Mouse (Mus musculus) G1E (cell line): ENCODE results near the gene Foxk2. TPM values are rescaled to one million over a fixed set of nuclear protein-coding genes. Genes with fewer than 3 reads are reported as not detected.
"Not testable (repeated sequence)": the region's sequence is repeated elsewhere in the genome, so short reads cannot be mapped to it uniquely, and the experiment has no call there.

ENCODE experiments used
- ATAC-seq: 2 replicates; pipeline ENCODE4 v1.8.0; 2016; ENCODE audit warnings: mild to moderate bottlenecking; ENCODE audit not compliant: insufficient number of reproducible peaks, poor library complexity, low FRiP score, severe bottlenecking; ENCODE audit errors: extremely low read depth
- DNase-seq: peaks from one replicate; pipeline ENCODE4 v3.0.0; 2012; ENCODE audit warnings: low spot score
- H3K27me3 ChIP-seq: 2 replicates; pipeline ENCODE4 v1.6.1; 2012; ENCODE audit warnings: mild to moderate bottlenecking, low read length, inconsistent platforms; ENCODE audit not compliant: insufficient read depth
- H3K36me3 ChIP-seq: replicated peaks from 2 replicates; pipeline ENCODE3; 2012; ENCODE audit warnings: mild to moderate bottlenecking, inconsistent platforms
- H3K4me1 ChIP-seq: 2 replicates; pipeline ENCODE4 v1.6.1; 2012; ENCODE audit warnings: low read depth, low read length, inconsistent platforms, mixed read lengths; ENCODE audit not compliant: insufficient read depth
- H3K4me3 ChIP-seq: 2 replicates; pipeline ENCODE4 v1.5.1; 2012; ENCODE audit warnings: low read depth, mild to moderate bottlenecking, inconsistent platforms, low read length, moderate library complexity, mixed read lengths
- H3K9me3 ChIP-seq: replicated peaks from 2 replicates; pipeline ENCODE4 v1.6.1; 2012; ENCODE audit warnings: inconsistent platforms
- CTCF ChIP-seq: IDR thresholded peaks from 2 replicates; pipeline ENCODE4 v1.5.1; 2012; ENCODE audit warnings: low read depth, low read length, inconsistent platforms, mixed read lengths
- GATA1 ChIP-seq: IDR thresholded peaks from 2 replicates; pipeline ENCODE4 v1.6.1; 2012; ENCODE audit warnings: borderline replicate concordance, low read length, inconsistent platforms, mixed read lengths
- GATA2 ChIP-seq: IDR thresholded peaks from 2 replicates; pipeline ENCODE4 v1.6.1; 2012; ENCODE audit warnings: low read depth, low read length, inconsistent platforms, borderline replicate concordance
- POLR2AphosphoS5 ChIP-seq: IDR thresholded peaks from 2 replicates; pipeline ENCODE4 v1.6.1; 2012; ENCODE audit warnings: low read depth, low read length, inconsistent platforms; ENCODE audit not compliant: insufficient replicate concordance
- TAL1 ChIP-seq: conservative IDR thresholded peaks from 2 replicates; pipeline ENCODE4 v1.6.1; 2012; ENCODE audit warnings: low read depth, low read length, inconsistent platforms, mixed read lengths
- polyA plus RNA-seq: library from polyadenylated mRNA; stranded (reverse); fragments of >175 nt; gene quantifications from 2 replicates; pipeline ENCODE4 v1.2.3, GENCODE M21; 2012
- total RNA-seq, 2 experiments: library from RNA; stranded (forward) in 1 of 2; stranded (reverse) in 1 of 2; fragments of 200-1000 nt in 1 of 2; fragments of >200 nt in 1 of 2; fragmentation: Nextera tagmentation in 1 of 2; gene quantifications; 2 replicates each; pipeline ENCODE4 v1.2.3; 2014 to 2017

The Foxk2 gene
- total and polyA plus RNA-seq, 3 experiments: 25.3 to 46.4 (median 37.8) TPM

GRCm38 (mm10) chr11:121298493-121298892 is 38.7 kb downstream of the Foxk2 start:
- Histone ChIP-seq H3K4me1 (peaks cover 2% of the 10 kb centered on the region; the same call in 1 of the 2 replicates), H3K27me3 (no peaks in the 10 kb centered on the region), H3K36me3 (peaks cover 95% of the 10 kb centered on the region), H3K9me3 (no peaks in the 10 kb centered on the region), H3K4me3 (no peak overlapping the region)
- no peak for TF ChIP-seq GATA1
- TF ChIP-seq POLR2AphosphoS5: no peak
- no peak for TF ChIP-seq TAL1
- TF ChIP-seq CTCF: no peak
- TF ChIP-seq GATA2: no peak
- no peak for DNase-seq
- ATAC-seq: no peak

GRCm38 (mm10) chr11:121300265-121300664 is 40.5 kb downstream of the Foxk2 start:
- TF ChIP-seq GATA1 (no peak), POLR2AphosphoS5 (no peak), CTCF (no peak), GATA2 (no peak), TAL1 (no peak)
- Histone ChIP-seq H3K9me3 (no peaks in the 10 kb centered on the region), H3K36me3 (peaks cover 95% of the 10 kb centered on the region), H3K27me3 (no peaks in the 10 kb centered on the region), H3K4me3 (no peak overlapping the region), H3K4me1 (peaks cover 4% of the 10 kb centered on the region; the same call in 1 of the 2 replicates)
- DNase-seq (no peak), ATAC-seq (no peak)

DNA sequence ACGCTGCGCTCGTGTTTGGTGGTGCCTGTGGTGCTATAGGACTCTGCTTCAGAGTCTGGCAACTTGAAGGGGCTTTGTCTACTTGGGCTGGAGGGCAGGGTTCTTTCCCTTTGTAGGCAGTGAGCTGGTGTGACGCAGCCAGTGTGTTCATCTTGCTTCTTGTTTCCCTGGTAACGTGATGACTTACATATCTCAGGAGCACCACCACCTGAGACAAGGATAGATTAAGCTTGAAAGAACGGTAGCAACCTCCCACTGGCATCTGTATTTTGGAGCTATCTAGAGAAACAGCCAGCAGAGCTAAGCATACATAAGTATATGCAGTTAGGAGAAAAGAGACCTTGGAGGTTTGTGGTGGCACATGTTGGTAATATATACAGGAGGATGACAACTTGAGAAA is 45.6 kb downstream of the Foxk2 start:
- Histone ChIP-seq H3K4me3 (no peak overlapping the region), H3K9me3 (peaks cover 2% of the 10 kb centered on the region), H3K4me1 (0 out of 2 replicates have a peak, but pooled peaks cover 1% of the 10 kb centered on the region), H3K36me3 (peaks cover 90% of the 10 kb centered on the region), H3K27me3 (no peaks in the 10 kb centered on the region)
- ATAC-seq (no peak), DNase-seq (no peak)
- TF ChIP-seq POLR2AphosphoS5 (no peak), TAL1 (no peak), GATA1 (no peak), CTCF (no peak), GATA2 (no peak)

- Histone ChIP-seq H3K36me3 (peaks cover 82% of the 10 kb centered on the region), H3K4me3 (no peak overlapping the region), H3K27me3 (no peaks in the 10 kb centered on the region), H3K4me1 (0 out of 2 replicates have a peak, but pooled peaks cover 1% of the 10 kb centered on the region), H3K9me3 (peaks cover 5% of the 10 kb centered on the region)
- TF ChIP-seq TAL1: no peak
- TF ChIP-seq GATA1: no peak
- no peak for TF ChIP-seq POLR2AphosphoS5
- TF ChIP-seq GATA2: no peak
- no peak for TF ChIP-seq CTCF
- no peak for ATAC-seq
- DNase-seq: no peak
These were observed 46.8 kb downstream of the Foxk2 start for GRCm38 (mm10) chr11:121306608-121307007.

DNA sequence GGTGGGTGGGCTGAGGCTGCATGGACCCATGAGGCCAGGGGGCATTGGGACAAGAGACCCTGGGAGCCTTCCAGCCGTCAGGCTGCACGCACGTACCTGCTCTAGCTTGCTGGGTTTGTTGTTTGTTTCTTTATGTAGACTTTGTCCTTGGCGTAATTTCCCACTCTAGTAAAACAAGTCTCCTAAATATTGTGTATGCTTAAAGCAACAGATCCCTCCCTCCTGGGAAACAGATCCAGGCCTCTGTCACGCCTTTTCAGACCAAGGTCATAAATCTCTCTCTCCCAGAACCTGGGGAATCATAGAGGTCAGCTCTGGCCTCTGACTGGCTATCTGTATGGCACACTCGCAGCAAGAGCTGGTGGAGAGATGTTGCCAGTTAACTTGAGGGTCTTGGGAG is 47.9 kb downstream of the Foxk2 start:
- not testable (repeated sequence) for DNase-seq, H3K4me3 ChIP-seq, H3K4me1 ChIP-seq, ATAC-seq, H3K27me3 ChIP-seq, H3K9me3 ChIP-seq
- H3K36me3 ChIP-seq: peaks cover 72% of the 10 kb centered on the region

DNA sequence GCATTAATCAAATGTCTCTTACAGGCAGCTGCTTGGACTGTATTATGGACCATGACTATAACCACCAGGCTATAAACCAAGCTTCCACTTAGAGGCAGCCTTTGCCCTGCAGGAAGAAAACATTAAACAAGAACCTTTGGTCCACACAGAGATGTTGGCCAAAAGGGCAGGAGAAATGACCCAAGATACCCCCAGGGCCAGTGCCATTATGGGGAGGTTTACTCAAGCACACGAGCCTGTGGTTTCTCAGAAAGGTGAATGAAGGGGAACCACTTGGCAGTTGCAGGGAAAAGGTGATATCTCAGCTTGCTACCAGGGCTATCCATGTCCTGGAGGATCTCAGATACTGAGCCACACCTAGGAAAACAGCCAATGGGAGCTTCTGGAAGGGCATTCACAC is 66.2 kb downstream of the Foxk2 start:
- Histone ChIP-seq H3K27me3 (no peaks in the 10 kb centered on the region), H3K4me3 (no peak overlapping the region), H3K36me3 (peaks cover 50% of the 10 kb centered on the region), H3K4me1 (no peaks in the 10 kb centered on the region), H3K9me3 (0 out of 2 replicates have a peak, but pooled peaks cover 2% of the 10 kb centered on the region)
- ATAC-seq (no peak), DNase-seq (no peak)
- no peak for TF ChIP-seq GATA1
- TF ChIP-seq POLR2AphosphoS5: no peak
- TF ChIP-seq CTCF: no peak
- no peak for TF ChIP-seq GATA2
- TF ChIP-seq TAL1: no peak

DNA sequence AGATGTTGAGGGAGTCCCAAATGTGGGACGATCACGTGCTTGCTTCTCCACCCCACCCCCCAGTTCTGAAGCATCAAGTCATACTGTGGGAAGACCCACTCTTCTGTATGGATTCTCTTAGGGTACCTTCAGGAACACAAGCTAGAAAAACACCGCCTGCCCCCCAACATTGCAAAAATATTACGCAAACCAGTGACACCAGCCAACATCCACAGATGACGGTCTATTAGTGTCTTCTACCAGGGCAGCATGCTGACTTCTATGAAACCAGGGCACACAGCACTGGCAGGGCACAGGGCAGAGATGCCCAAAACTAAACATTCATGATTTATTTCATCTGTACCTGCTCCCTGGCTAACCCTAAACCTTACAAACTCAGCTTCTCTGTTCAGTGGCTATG is 66.9 kb downstream of the Foxk2 start:
- Histone ChIP-seq H3K9me3 (no peaks in the 10 kb centered on the region), H3K4me1 (no peaks in the 10 kb centered on the region), H3K4me3 (no peak overlapping the region), H3K36me3 (peaks cover 56% of the 10 kb centered on the region), H3K27me3 (no peaks in the 10 kb centered on the region)
- DNase-seq (no peak), ATAC-seq (no peak)
- TF ChIP-seq CTCF (no peak), TAL1 (no peak), POLR2AphosphoS5 (no peak), GATA1 (no peak)
